Mouse (Mus musculus): ENCODE measurements around the gene Lrch1.

Lrch1 gene

DNA sequence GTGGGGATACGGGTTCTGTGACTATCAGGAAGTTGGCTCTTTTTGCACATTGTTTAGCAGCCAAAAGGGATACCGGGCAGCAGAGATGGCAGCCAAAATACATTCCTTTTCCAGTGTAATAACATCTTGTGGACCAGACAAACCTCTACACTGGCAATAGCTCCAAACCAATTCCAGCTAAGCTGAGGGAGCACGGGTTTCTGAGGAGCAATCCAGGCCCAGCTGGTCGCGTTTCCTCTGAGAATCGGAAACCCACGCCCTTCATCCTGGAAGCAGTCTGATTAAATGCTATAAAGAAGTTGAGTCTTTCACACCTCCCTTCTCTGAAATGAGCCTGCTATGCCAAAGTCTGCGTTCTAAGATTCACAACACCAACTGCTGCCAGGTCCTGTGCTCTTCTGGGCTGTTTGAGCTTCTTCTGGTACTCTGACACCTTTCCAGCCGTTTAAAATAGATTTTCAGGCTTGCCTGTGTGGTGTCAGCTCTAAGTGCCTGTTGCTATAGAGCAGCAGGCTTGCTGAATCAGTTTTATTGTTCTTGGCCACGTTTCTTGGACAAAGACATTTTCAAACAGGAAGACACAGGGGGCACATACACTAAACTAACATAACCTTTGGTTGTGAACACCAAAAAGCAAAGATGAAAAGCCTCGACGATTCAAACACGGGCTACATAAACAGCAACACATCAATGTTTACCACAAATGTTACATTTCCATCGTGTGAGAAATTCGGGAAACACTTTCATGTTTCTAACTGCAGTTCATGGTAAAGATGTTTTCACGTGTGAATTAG lies 94.5 kb downstream of the Lrch1 start:
- DNase-seq (ENCODE audit: low spot score in 2 of 2), result peak; percentile 30 to 58

DNA sequence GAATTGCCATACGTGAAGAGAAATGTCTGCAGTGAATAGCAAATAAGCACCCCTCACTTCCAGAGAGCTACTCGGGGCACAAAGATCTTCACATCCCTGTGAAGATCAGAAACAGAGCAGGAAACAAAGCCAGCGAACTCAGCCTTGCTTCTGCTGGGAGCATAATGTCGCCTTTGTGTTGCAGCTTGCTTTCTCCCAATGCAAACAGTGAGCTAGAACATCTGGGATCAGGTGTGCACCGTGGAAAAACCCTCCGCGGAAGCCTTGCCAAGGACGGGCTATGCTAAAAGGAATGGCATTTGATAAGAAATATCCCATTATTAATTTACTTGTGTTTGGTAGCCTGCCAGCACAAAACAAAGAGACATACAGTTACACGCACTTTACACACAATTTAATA lies 95.8 kb downstream of the Lrch1 start:
- DNase-seq (ENCODE audit: low spot score in 2 of 2), result no peak

DNA sequence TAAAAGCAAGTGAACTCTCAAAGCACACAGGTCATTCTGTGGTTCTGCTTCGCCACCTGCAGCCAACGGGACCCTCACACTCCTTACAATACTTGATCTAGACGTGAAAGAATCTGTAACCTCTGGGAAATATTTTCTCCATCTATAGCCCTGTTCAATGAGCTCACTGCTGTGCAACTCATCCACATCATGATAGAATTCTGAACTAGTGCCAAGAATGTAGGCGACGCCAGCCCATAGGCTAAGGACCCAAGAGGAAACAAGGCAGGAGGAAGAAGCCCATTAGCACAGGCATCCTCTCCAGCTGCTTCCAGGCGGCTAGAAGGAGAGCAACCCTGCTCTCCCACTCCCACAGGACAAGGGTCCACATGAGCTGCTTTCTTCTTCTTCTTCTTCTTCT lies 98.7 kb downstream of the Lrch1 start:
- no peak for DNase-seq (ENCODE audit: low spot score in 2 of 2)

DNA sequence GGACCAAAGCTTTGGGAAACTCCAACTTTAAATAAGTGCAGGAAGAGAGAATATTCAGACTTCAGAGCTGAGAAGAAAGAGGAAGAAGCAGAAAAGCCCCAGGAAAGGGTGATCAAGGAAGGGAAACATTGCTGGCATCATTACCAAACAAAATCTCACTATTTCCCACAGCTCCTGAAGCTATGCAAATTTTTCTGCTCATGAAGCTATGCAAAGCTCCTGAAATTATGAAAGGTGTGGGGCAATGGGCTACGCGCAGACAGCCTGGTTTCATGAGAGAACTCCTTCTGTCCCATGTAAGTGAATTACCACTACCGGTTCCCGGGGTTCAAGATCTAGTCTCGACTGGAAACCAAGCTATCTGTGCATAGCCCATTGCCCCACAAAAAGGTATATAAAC lies 99.5 kb downstream of the Lrch1 start:
- DNase-seq (ENCODE audit: low spot score in 2 of 2), result no peak

DNA sequence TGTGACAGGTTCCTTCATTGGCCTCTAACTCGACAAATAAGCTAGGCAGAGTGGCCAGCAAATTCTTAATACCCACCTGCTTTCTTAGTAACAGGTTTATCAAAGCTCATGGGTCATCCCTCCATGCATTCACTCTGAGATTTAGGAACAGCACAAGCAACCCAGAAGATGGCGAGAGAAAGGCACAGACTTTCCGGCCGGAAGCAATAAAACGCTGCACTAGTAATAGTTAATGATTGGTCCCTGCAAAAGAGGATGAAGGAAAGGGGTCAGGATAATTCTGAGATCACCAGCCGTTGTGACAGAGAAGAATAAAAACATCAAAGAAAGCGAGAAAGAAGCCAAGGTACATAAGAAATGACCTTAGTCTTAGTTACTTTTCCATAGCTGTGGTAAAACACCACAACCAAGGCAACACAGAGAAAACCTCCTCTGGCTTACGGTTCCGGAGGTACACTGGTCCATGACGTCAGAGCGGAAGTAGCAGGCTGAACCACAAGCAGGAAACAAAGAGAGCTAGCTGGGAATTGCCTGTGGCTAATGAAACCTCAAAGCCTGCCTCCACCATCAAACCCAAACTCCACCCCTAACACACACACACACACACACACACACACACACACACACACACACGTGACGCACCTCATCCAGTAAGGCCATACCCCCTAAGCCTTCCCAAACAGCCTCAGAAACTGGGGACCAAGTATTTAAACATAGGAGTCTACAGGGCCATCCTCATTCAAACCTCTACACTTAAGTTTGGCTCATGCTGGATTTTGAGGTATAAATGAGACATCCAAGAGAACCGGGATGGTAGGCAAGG lies 100.2 kb downstream of the Lrch1 start:
- no peak for DNase-seq (ENCODE audit: low spot score in 2 of 2)

DNA sequence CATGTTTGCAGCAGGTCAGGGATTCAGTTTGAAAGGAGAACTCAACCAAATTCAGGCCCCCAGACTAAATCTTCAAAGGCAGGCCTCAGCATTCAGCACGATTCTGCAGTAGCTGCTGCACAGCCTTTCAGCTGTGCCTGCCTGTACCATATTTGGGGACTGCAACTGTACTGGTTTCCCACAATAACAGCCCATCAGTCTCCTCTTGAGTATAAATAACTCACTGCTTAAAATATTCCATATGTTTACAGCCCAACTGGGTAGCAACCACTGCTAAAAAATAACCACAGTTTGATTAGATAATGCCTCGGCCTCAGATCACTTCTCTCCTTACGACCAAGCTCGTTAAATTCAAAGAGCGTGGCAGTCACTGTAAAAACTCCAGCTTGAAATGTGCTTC lies 101.0 kb downstream of the Lrch1 start:
- no peak for DNase-seq (ENCODE audit: low spot score in 2 of 2)

DNA sequence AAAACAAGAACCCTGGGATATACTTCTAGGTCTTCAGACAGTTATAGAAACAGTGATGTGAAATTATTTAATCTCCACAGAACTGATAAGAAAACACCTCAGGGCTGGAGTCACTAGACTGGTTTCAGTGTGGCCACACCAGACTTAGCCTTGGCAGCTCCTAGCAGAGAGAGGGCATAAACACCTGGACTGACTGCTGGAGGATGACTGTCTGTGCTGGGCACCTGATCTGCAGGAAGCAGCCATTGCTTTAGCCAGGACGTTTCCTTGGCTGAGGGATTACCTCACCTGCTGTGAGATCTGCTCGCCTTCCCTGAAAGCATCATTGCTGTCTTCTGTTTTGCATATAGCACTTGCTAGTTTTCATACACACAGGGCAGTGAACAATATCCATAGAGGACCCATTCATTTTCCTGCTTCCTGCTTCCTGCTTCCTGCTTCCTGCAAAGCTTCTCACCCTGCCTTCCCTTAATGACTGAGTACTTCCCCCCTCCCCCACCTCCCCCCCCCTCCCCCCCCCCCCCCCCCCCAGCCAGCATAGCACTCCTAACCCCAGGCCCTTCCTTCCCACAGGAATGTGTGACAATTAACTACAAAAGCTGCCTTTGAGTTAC lies 101.9 kb downstream of the Lrch1 start:
- DNase-seq (ENCODE audit: low spot score in 2 of 2), result no peak

DNA sequence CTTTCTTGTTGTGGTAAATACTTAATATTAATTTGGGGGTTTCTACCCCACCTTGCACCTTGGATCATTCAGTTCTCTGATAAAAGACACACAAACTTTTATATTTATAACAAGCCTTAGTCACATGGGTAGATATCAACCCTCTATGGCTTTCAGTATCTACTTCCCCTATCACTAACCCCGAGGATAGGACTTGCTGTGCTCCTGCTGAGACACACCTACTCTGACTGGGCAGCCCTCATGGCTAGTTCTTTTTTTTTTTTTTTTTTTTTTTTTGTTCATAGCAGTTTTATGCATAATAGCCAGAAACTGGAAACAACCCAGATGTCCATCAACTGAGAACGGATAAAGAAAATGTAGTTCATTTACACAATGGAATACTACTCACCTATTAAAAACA lies 106.0 kb downstream of the Lrch1 start:
- no peak for DNase-seq (ENCODE audit: low spot score in 2 of 2)

DNA sequence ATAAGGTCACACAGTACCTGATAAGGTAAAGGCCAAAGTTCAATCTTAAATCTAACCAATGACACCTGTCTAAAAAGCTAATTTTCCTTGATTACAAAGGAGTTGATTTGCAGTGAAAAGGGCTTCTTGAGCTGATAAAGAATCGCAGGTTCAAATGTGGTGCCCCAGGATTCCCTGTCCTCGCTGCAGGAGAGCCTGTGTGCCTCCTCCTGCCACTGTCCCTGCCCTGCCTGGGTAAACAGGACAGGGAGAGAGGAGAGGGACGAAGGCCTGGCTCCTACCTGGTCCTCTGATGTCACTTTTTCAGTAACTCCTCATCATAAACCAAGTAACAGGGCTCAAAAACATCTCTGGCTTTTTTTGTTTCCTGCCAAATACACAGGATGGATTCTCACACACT lies 106.4 kb downstream of the Lrch1 start:
- no peak for DNase-seq (ENCODE audit: low spot score in 2 of 2)

DNA sequence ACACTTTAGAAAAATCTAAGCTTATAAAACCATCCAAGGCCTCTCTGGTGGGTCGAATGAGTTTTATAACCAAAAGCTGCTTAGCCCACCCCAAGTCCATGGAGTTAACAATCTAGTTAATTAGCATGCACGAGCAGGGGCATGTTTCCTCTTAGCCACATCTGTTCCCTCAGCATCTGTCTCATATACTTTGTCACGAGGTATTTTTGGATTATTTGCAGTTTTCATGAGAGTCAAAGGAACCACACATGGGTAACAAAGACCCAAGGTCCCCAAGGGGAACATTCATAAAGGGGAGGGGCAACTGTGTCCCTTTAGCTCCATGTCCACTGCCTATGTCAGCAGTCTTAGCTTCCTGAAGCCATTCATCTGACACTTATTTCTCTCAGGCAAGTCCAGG lies 106.9 kb downstream of the Lrch1 start:
- DNase-seq (ENCODE audit: low spot score in 2 of 2), result no peak

DNA sequence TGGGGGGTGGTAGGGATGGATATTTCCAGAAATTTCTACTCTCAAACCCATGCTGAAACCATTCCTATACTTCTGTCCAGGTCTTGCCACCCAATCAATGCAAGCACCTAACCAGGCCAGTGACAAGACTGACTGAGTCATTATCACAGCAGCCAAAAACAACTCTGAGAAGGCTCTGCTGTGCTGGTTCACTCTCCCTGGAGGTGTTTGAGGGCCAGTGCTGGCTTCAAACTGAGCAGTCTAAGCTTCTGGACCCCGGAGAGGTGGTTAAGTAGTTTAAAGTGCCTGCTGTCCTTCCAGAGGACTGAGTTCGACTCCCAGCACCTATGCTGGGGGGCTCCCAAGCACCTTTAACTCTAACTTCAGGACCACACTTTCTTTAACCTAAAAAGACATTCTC lies 107.3 kb downstream of the Lrch1 start:
- DNase-seq (ENCODE audit: low spot score in 2 of 2), result no peak

DNA sequence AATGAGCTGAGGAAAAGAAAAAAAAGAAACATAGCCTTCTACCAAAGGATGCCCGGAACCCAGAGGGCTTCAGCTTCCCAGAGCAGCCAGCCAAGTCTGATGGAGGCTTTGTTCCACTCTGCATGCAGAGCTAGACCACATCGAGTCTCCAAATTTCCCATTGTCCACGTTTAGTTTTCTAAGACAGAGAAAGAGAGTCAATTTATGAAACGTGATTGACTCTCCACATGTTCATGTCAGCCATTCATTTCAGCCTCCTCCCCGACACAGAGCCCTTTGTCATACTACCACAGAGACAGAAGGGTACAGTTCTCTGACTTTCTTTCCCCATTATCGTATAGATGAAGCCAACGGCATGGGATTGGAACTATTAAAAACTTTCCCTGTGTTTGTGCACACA lies 108.9 kb downstream of the Lrch1 start:
- DNase-seq (ENCODE audit: low spot score in 2 of 2), result no peak

DNA sequence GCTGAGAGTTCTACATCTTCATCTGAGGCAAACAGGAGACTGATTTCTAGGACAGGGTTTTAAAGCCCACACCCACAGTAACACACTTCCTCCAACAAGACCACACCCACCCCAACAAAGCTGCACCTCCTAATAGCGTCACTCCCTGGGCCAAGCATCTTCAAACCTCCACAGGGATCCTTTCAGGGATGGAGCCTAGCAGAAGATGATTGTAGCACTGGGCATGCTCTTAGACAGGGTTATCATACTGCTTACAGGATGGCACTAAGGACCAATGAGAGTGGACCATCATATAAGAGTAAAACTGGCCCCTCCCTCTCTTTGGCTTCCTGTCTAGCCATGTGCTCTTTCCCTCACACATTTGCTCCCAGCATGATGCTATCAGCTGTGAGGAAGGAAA lies 112.7 kb downstream of the Lrch1 start:
- DNase-seq (ENCODE audit: low spot score in 2 of 2), result no peak

DNA sequence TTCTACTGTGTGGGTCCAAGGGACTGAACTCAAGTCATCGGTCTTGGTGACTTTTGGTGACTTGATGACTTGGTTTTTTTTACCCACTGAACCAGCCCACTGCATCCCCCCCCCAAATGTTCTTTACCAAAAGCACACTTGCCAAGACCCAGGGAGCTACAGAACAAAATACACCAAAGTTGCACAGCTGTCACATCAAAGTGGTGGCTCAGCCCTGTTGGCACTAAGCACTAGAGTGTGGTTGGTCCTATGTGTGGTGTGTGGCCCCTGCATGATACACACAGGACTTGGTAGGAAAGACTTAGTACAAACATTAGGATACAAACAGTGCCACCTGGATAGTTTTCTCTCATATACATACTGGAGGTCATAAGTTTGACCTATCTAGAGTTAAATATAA lies 113.5 kb downstream of the Lrch1 start:
- no peak for DNase-seq (ENCODE audit: low spot score in 2 of 2)

DNA sequence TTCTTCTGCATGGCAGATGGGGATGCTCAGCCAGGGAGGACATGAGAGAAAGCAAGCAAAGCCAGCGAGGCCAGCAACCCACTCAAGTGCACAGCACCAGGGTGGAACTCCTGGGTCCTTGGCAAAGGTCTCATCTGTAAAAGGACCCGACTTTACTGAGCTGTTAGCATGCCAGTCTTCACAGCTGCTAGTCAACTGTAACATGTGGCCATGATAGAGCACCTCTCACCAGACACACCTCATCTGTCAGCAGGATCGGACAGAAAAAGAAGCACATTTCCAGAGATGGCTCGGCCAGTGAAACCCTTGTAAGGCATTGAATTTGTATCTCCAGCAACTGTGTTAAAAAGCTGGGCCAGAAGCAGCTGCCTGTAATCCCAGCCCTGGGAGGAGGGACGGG lies 116.0 kb downstream of the Lrch1 start:
- DNase-seq (ENCODE audit: low spot score in 2 of 2), result no peak

DNA sequence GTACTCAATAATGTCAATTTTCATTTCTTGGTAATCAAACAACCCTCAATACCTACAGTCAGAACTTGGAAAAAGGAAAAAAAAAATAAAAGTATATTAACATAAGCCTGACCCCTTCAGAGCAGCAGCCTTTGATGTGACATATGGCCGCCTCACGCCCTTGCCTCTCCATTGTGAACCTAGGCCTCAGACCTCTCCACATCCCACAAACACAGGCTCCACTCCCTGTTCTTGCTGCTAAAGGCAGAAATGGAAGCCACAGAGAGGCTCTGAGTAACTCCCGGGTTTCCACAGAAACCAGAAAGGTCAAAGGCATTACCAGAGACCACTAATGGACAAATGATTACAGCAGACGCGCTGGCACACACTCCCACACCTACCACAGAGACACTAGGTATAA lies 116.6 kb downstream of the Lrch1 start:
- no peak for DNase-seq (ENCODE audit: low spot score in 2 of 2)

DNA sequence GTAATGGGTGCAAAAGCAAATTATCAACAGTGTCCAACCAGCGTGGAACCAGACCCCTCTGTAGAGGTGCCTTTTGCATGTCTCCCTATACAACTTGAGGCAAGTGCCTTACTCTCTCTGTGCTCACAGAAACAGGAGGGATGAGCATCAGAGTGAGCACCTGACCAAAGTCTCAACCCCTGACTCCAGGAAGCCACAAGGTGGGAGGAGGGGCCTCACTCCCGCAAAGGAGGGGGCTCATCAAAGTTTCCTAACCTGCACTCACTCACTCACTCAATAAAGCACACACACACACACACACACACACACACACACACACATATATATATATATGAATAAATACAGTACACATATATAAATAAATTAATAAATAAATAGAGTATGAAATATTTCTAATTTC lies 117.1 kb downstream of the Lrch1 start:
- DNase-seq (ENCODE audit: low spot score in 2 of 2), result no peak

DNA sequence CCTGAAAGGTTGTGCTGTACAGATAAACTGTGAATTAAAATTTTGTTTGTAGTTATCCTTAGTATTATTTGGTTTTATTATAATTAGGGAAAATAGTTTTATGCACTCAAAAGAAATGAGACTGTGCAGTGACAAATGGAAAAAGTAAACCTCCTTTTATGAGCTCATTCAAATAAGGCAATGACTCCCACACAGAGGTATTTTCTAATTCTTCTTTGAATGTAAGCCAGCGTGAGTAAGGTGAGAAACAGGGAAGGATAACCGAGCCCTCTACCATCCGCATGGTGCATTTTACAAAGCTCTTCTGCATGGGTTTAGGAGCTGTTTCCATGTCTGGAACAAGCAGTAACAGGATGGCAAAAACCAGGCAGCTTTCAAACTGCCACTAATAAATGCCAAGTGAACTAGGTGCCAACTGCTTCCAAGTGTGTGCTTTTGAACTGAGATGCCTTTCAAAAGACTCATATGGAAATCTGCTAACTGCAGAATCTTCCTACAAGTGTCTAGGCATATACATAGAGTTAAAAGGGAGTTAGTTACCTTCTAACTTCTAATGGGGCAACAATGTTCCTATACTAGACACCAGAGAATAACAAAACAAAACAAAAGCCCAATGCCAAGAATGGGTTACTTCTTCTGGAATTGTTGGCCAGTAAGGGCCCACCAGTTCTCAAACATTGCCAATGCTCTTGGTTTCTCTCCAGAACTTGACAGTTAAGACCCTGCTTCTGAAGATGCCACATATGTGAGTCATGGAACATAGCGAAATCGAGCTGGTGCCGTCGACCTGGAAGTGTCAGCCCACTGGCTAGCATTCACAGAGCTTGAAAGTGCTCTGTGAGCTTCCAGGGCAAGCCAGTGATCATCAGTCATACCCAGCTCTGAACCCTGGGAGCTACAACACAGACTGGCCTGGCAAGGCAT lies 124.7 kb downstream of the Lrch1 start:
- DNase-seq (ENCODE audit: low spot score in 2 of 2), result no peak

DNA sequence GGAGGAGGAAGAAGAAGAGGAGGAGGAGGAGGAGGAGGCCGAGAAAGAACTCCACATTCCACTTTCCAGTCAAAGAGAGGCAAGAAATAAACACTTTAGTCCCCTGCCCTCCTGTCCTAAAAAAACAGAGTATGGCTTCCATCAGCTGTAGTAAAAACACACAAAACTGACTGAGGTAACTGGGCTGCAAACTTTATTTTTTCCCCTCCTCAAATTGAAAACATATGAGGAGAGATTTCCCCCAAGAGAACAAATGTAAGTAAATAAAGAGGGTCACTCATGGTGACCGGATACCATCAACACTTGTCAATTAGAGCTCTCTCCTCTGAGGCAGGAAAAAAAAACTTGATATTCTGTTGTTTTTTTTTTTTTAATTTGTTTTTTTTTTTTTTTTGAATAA lies 125.6 kb downstream of the Lrch1 start:
- DNase-seq (ENCODE audit: low spot score in 2 of 2), result no peak

DNA sequence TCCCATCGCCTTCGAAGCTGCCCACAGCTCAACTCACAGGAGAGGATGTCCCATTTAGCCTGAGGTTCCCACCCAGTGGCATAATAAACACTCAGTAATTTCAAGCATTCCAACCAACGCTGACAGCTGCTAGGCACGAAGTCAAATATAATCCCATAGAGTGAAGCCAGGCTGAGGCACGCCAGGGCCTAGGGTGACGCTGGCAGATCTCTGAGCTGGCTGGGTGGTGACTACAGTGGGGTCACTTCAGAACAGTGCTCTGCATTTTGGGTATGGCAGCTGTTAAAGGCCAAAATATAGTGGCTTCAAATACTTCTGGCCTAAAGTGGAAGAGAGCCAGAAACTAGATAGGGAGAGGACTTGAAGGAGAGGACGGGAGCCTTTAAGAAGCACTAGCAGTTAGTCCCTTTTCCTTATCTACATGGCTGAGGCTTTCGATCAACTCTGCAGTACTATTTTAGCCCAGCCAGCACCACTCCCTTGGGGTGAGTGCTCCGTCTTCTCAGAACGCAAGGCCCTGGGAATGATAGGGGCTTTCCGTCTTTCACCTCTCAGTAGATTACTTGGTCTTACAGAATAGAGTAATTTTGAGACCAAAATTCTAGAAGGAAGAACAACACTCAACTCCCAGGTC lies 127.4 kb downstream of the Lrch1 start:
- no peak for DNase-seq (ENCODE audit: low spot score in 2 of 2)

DNA sequence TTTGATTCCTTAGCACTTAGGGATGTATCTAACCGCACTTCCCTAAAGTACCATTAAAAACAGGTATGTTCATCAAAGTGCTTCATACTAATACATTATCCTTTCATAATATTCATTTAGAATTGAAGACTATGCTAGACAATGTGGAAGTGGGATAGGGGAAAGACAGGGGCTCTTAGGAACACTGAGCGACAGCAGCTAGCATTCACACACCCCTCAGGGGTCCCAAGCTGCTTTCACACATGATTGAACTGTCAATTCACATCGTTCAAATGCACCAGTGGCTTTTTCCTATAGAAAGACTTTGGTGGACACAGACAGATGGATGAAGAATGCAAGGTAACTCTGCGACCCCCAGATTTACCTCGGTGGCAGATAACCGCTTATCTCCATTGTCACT lies 131.0 kb downstream of the Lrch1 start:
- no peak for DNase-seq (ENCODE audit: low spot score in 2 of 2)

Data from left cerebral cortex, adult 9 months (tissue).